Mouse (Mus musculus) MEL (cell line): ENCODE measurements around the gene Pmm2. TPM values are rescaled to one million over a fixed set of nuclear protein-coding genes. Genes with fewer than 3 reads are reported as not detected.

Source experiments
- DNase-seq: peaks from one replicate; pipeline ENCODE4 v3.0.0; 2011; ENCODE audit warnings: low read depth, low spot score
- H3K27ac ChIP-seq: 2 replicates; pipeline ENCODE4 v1.5.1; 2012; ENCODE audit warnings: low read depth, mild to moderate bottlenecking, control low read depth, low read length, moderate library complexity; ENCODE audit not compliant: control insufficient read depth
- H3K27me3 ChIP-seq, 2 experiments: fragments of 150-350 bp in 1 of 2; sonication (generic) in 1 of 2; 2 replicates each; pipeline ENCODE4 v1.6.1; 2012; ENCODE audit warnings: low read length in 2 of 2, mild to moderate bottlenecking in 2 of 2, improper control_type of control experiment in 1 of 2, moderate library complexity in 1 of 2; ENCODE audit not compliant: insufficient read depth in 2 of 2, control insufficient read depth in 1 of 2
- H3K36me3 ChIP-seq, 2 experiments: 2 replicates each; pipeline ENCODE4 v1.6.1; 2012 to 2014; ENCODE audit warnings: low read length in 2 of 2, improper control_type of control experiment in 1 of 2, inconsistent platforms in 1 of 2, mild to moderate bottlenecking in 1 of 2; ENCODE audit not compliant: insufficient read depth in 2 of 2, control insufficient read depth in 1 of 2
- H3K4me1 ChIP-seq, 2 experiments: fragments of 150-350 bp in 1 of 2; sonication (generic) in 1 of 2; 2 replicates each; pipeline ENCODE4 v1.6.1; 2012; ENCODE audit warnings: low read length in 2 of 2, improper control_type of control experiment in 1 of 2, mild to moderate bottlenecking in 1 of 2; ENCODE audit not compliant: insufficient read depth in 2 of 2, control insufficient read depth in 1 of 2
- H3K4me3 ChIP-seq, 2 experiments: fragments of 150-350 bp in 1 of 2; sonication (generic) in 1 of 2; 2 replicates each; pipeline ENCODE4 v1.5.1; 2012; ENCODE audit warnings: low read depth in 2 of 2, low read length in 2 of 2, mild to moderate bottlenecking in 2 of 2, moderate library complexity in 2 of 2, control low read depth in 1 of 2, improper control_type of control experiment in 1 of 2; ENCODE audit not compliant: control insufficient read depth in 1 of 2, insufficient read depth in 1 of 2
- H3K79me2 ChIP-seq: 2 replicates; pipeline ENCODE4 v1.6.1; 2012; ENCODE audit warnings: mild to moderate bottlenecking, low read length, moderate library complexity; ENCODE audit not compliant: control insufficient read depth, poor library complexity, insufficient read depth
- H3K9ac ChIP-seq: 2 replicates; pipeline ENCODE4 v1.6.1; 2012; ENCODE audit warnings: low read depth, mild to moderate bottlenecking, control low read depth, low read length, moderate library complexity; ENCODE audit not compliant: control insufficient read depth, poor library complexity, severe bottlenecking
- H3K9me3 ChIP-seq: fragments of 150-350 bp; sonication (generic); replicated peaks from 2 replicates; pipeline ENCODE4 v1.6.1; 2012; ENCODE audit warnings: mild to moderate bottlenecking, low read length, improper control_type of control experiment, moderate library complexity; ENCODE audit not compliant: insufficient read depth
- BHLHE40 ChIP-seq: IDR thresholded peaks from 2 replicates; pipeline ENCODE4 v1.6.1; 2012; ENCODE audit warnings: low read depth, mild to moderate bottlenecking, inconsistent platforms, low read length, improper control_type of control experiment, borderline replicate concordance
- CHD1 ChIP-seq: IDR thresholded peaks from 2 replicates; pipeline ENCODE4 v1.6.1; 2012; ENCODE audit warnings: low read depth, mild to moderate bottlenecking, inconsistent platforms, low read length, improper control_type of control experiment
- CTCF ChIP-seq, 3 experiments: IDR thresholded peaks in 2 of 3; conservative IDR thresholded peaks in 1 of 3; 2 replicates each; pipeline ENCODE4 v1.5.1; 2011 to 2012; ENCODE audit warnings: low read length in 3 of 3, low read depth in 2 of 3, mild to moderate bottlenecking in 2 of 3, improper control_type of control experiment in 1 of 3, inconsistent platforms in 1 of 3, mixed read lengths in 1 of 3, moderate library complexity in 1 of 3; ENCODE audit not compliant: control insufficient read depth in 1 of 3, insufficient read depth in 1 of 3, poor library complexity in 1 of 3, severe bottlenecking in 1 of 3
- E2F4 ChIP-seq: IDR thresholded peaks from 2 replicates; pipeline ENCODE4 v1.6.1; 2011; ENCODE audit warnings: low read depth, low read length, improper control_type of control experiment, borderline replicate concordance
- ELF1 ChIP-seq: IDR thresholded peaks from 2 replicates; pipeline ENCODE4 v1.6.1; 2014; ENCODE audit warnings: low read depth, mild to moderate bottlenecking, inconsistent platforms, low read length, improper control_type of control experiment, moderate library complexity
- ETS1 ChIP-seq: IDR thresholded peaks from 2 replicates; pipeline ENCODE4 v1.6.1; 2012; ENCODE audit warnings: low read depth, mild to moderate bottlenecking, inconsistent platforms, low read length, improper control_type of control experiment, moderate library complexity
- GABPA ChIP-seq: IDR thresholded peaks from 2 replicates; pipeline ENCODE4 v1.6.1; 2012; ENCODE audit warnings: low read depth, mild to moderate bottlenecking, inconsistent platforms, low read length, improper control_type of control experiment, moderate library complexity
- GATA1 ChIP-seq: IDR thresholded peaks from 2 replicates; pipeline ENCODE4 v1.6.1; 2011; ENCODE audit warnings: low read depth, low read length, improper control_type of control experiment
- JUND ChIP-seq: IDR thresholded peaks from 2 replicates; pipeline ENCODE4 v1.6.1; 2011; ENCODE audit warnings: low read depth, mild to moderate bottlenecking, improper control_type of control experiment, low read length
- MAFK ChIP-seq: IDR thresholded peaks from 2 replicates; pipeline ENCODE4 v1.6.1; 2011; ENCODE audit warnings: low read depth, mild to moderate bottlenecking, low read length, improper control_type of control experiment, borderline replicate concordance
- MAZ ChIP-seq: IDR thresholded peaks from 2 replicates; pipeline ENCODE4 v1.6.1; 2012; ENCODE audit warnings: low read depth, mild to moderate bottlenecking, inconsistent platforms, low read length, improper control_type of control experiment
- MEF2A ChIP-seq: IDR thresholded peaks from 2 replicates; pipeline ENCODE4 v1.6.1; 2014; ENCODE audit warnings: low read depth, mild to moderate bottlenecking, inconsistent platforms, low read length, improper control_type of control experiment; ENCODE audit not compliant: poor library complexity, insufficient replicate concordance, severe bottlenecking; ENCODE audit errors: extremely low read depth
- MXI1 ChIP-seq: IDR thresholded peaks from 2 replicates; pipeline ENCODE4 v1.6.1; 2011; ENCODE audit warnings: mild to moderate bottlenecking, low read depth, low read length, improper control_type of control experiment
- MYC ChIP-seq: IDR thresholded peaks from 2 replicates; pipeline ENCODE4 v1.6.1; 2011; ENCODE audit warnings: low read depth, mild to moderate bottlenecking, low read length, improper control_type of control experiment, moderate library complexity
- NRF1 ChIP-seq: IDR thresholded peaks from 2 replicates; pipeline ENCODE4 v1.6.1; 2014; ENCODE audit warnings: low read depth, mild to moderate bottlenecking, inconsistent platforms, low read length, improper control_type of control experiment, moderate library complexity; ENCODE audit not compliant: poor library complexity, insufficient read depth, severe bottlenecking
- RCOR1 ChIP-seq: IDR thresholded peaks from 2 replicates; pipeline ENCODE4 v1.6.1; 2012; ENCODE audit warnings: low read depth, mild to moderate bottlenecking, inconsistent platforms, low read length, improper control_type of control experiment
- SIN3A ChIP-seq: IDR thresholded peaks from 2 replicates; pipeline ENCODE4 v1.6.1; 2012; ENCODE audit warnings: low read length, improper control_type of control experiment, inconsistent platforms
- SMC3 ChIP-seq: IDR thresholded peaks from 2 replicates; pipeline ENCODE4 v1.6.1; 2011; ENCODE audit warnings: low read depth, low read length, improper control_type of control experiment
- TAL1 ChIP-seq: IDR thresholded peaks from 2 replicates; pipeline ENCODE4 v1.6.1; 2012; ENCODE audit warnings: mild to moderate bottlenecking, inconsistent platforms, low read length, moderate library complexity, mixed read lengths
- TBP ChIP-seq: IDR thresholded peaks from 2 replicates; pipeline ENCODE4 v1.8.0; 2011; ENCODE audit warnings: low read depth, low read length, improper control_type of control experiment
- TCF12 ChIP-seq: IDR thresholded peaks from 2 replicates; pipeline ENCODE4 v1.6.1; 2014; ENCODE audit warnings: low read depth, mild to moderate bottlenecking, inconsistent platforms, low read length, improper control_type of control experiment, moderate library complexity
- UBTF ChIP-seq: IDR thresholded peaks from 2 replicates; pipeline ENCODE4 v1.6.1; 2012; ENCODE audit warnings: low read depth, mild to moderate bottlenecking, inconsistent platforms, low read length, improper control_type of control experiment, moderate library complexity, borderline replicate concordance; ENCODE audit not compliant: insufficient read depth
- USF2 ChIP-seq, 2 experiments: IDR thresholded peaks; 2 replicates each; pipeline ENCODE4 v1.6.1; 2011 to 2012; ENCODE audit warnings: improper control_type of control experiment in 2 of 2, low read length in 2 of 2, borderline replicate concordance in 1 of 2, inconsistent platforms in 1 of 2, low read depth in 1 of 2, mild to moderate bottlenecking in 1 of 2; ENCODE audit not compliant: insufficient read depth in 1 of 2
- ZC3H11A ChIP-seq: IDR thresholded peaks from 2 replicates; pipeline ENCODE4 v1.6.1; 2012; ENCODE audit warnings: low read depth, mild to moderate bottlenecking, inconsistent platforms, low read length, improper control_type of control experiment
- ZKSCAN1 ChIP-seq: IDR thresholded peaks from 2 replicates; pipeline ENCODE4 v1.6.1; 2012; ENCODE audit warnings: low read depth, mild to moderate bottlenecking, inconsistent platforms, low read length, improper control_type of control experiment, moderate library complexity
- ZNF384 ChIP-seq: IDR thresholded peaks from 2 replicates; pipeline ENCODE4 v1.6.1; 2012; ENCODE audit warnings: low read depth, mild to moderate bottlenecking, inconsistent platforms, low read length, improper control_type of control experiment
- polyA plus RNA-seq, 2 experiments: library from polyadenylated mRNA; stranded (reverse) in 1 of 2; unstranded in 1 of 2; fragments of >175 nt in 1 of 2; fragments of >200 nt in 1 of 2; gene quantifications; 2 replicates each; pipeline versions ENCODE4 v1.2.1 to v1.2.4; 2012; ENCODE audit warnings: low replicate concordance in 2 of 2, low read depth in 1 of 2; ENCODE audit not compliant: insufficient read length in 2 of 2, insufficient read depth in 1 of 2, missing spikeins in 1 of 2
- total RNA-seq: library from RNA; depleted of rRNA; stranded (reverse); fragments of 300-350 nt; gene quantifications from 2 replicates; pipeline ENCODE4 v1.2.3, GENCODE M21; 2012

The Pmm2 gene
- total and polyA plus RNA-seq, 3 experiments: 53.4 to 96.0 TPM; not detected in 1

- peaks cover 0 to 10% of the 10 kb centered on the region in 2 experiments; a peak in 3 of 4 replicates for H3K36me3 ChIP-seq
These were observed 25.5 kb downstream of the Pmm2 start for GRCm38 (mm10) chr16:8663022-8663421.

GRCm38 (mm10) chr16:8663606-8664539, 26.4 kb downstream of the Pmm2 start:
- no peak for TF ChIP-seq TCF12
- no peak for TF ChIP-seq CHD1
- no peak for TF ChIP-seq ZKSCAN1
- no peak for TF ChIP-seq ZC3H11A
- TF ChIP-seq TAL1: no peak
- TF ChIP-seq UBTF: no peak
- TF ChIP-seq MYC: no peak
- TF ChIP-seq ZNF384: no peak
- TF ChIP-seq ETS1: no peak
- no peak for TF ChIP-seq NRF1
- no peak for TF ChIP-seq MXI1
- TF ChIP-seq BHLHE40: no peak
- TF ChIP-seq CTCF (IDR thresholded peaks at IDR 0.05 in 2 of 3, conservative IDR thresholded peaks at IDR 0.05 in 1 of 3; ENCODE audit: control insufficient read depth in 1 of 3, insufficient read depth in 1 of 3, low read depth in 2 of 3, low read length in 3 of 3, poor library complexity in 1 of 3, severe bottlenecking in 1 of 3): no peak
- no peak for TF ChIP-seq MAFK
- TF ChIP-seq GATA1: no peak
- TF ChIP-seq ELF1: no peak
- TF ChIP-seq RCOR1: no peak
- TF ChIP-seq JUND: no peak
- Histone ChIP-seq H3K9me3 (no peaks in the 10 kb centered on the region), H3K4me3 (no peak overlapping the region), H3K79me2 (no peaks in the 10 kb centered on the region; the same call in 1 of the 2 replicates), H3K27me3 (no peaks in the 10 kb centered on the region), H3K36me3 (peaks cover 0 to 10% of the 10 kb centered on the region in 2 experiments; a peak in 3 of 4 replicates), H3K9ac (no peak overlapping the region), H3K4me1 (peaks cover 6 to 17% of the 10 kb centered on the region in 2 experiments), H3K27ac (no peak overlapping the region)
- no peak for DNase-seq

More at GRCm38 (mm10) chr16:8663022-8663421, 25.5 kb downstream of the Pmm2 start:
- no peaks in the 10 kb centered on the region for H3K9me3 ChIP-seq
- no peak for DNase-seq
- H3K4me1 ChIP-seq: peaks cover 6 to 17% of the 10 kb centered on the region in 2 experiments
- H3K79me2 ChIP-seq: no peaks in the 10 kb centered on the region; the same call in 1 of the 2 replicates
- H3K27ac ChIP-seq: no peak overlapping the region
- H3K4me3 ChIP-seq: no peak overlapping the region
- no peaks in the 10 kb centered on the region for H3K27me3 ChIP-seq
- no peak for TF ChIP-seq SMC3
- no peak for TF ChIP-seq USF2 (IDR thresholded peaks at IDR 0.05; ENCODE audit: borderline replicate concordance in 1 of 2, insufficient read depth in 1 of 2, low read depth in 1 of 2, low read length in 2 of 2)
- TF ChIP-seq ZNF384: no peak
- TF ChIP-seq E2F4: no peak
- no peak for TF ChIP-seq MEF2A
- no peak for TF ChIP-seq MAZ
- no peak for TF ChIP-seq ZC3H11A
- no peak for TF ChIP-seq MXI1
- no peak for TF ChIP-seq NRF1
- no peak for TF ChIP-seq GATA1
- no peak for TF ChIP-seq JUND
- TF ChIP-seq GABPA: no peak
- TF ChIP-seq SIN3A: no peak
- no peak for TF ChIP-seq ETS1
- TF ChIP-seq BHLHE40: no peak
- TF ChIP-seq TBP: no peak
- TF ChIP-seq ELF1: no peak
- TF ChIP-seq, all 39 proteins: peak for 0
- no peak overlapping the region for H3K9ac ChIP-seq
